Mouse (Mus musculus) ovary, postnatal 14 days (tissue): ENCODE measurements at regions not wholly inside any gene's neighbourhood (a gene's known extent, or its start where the extent isn't known, plus 50 kb on each side); places are given as distances from the start of the nearest gene placed in this dataset.

Experiments
- DNase-seq: peaks from one replicate; pipeline ENCODE4 v3.0.0; 2022; ENCODE audit warnings: low spot score

DNA sequence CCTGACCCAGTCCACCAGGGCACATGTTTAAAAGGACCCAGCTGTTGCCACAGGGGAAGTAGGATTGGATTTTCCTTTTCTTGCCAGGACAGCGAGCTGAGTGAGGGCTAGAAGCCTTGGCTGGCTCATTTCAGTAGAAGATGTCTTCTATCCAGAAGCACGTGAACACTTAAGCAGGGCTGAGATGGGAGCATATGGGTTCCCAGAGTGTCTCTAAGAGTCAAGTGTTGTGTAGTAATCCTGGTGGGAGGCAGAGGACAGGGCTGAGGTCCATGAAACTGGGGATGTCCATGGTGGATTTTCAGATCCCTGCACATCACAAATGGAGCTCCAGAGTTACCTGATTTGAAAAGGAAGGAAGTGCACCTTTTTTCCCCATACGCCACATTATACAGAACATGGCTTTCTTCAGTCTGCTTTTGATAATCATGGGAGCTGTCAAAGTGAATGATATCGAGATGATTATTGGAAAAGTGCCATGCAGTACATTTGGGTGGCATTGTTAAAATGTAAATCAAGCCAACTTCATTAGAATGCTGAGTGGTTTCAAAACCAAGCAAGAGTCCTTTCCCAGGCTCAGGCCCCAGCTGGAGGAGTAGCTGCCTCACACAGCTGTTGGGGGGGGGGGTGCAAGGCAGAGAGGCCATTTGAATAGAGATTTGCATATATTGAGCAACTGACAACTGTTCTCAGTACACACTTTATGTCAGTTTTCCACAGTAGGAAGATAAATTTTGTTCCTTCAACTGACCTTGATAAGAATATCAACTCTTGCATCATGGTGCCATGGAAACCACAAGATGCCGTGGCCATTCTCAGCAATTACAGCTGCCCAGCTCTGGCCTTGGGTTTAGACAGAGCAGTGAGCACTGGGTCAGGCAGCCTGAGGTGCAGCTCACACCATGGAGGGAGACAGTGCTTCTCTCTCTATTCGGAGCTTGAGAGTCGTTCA, 81.7 kb downstream of the Slc35b3 start:
- no peak for DNase-seq

DNA sequence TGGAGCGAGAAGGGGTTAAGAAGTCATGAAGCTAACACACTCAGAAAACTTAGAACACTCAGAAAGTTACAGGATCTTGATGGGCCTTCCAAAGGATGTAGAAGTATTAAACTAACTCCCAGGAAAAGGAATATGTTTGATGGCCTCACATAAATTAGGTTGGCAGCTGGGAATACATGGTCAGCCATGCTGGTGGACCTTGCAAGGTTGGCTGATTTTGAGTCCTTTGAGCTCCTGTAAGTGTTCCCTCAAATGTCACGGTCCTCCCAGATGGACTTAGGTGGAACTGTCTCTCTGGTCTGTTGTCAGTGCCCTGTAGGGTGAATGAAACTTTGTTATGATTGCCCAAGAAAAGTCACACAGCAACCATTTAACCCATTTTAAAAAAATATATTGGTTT, 84.8 kb downstream of the Slc35b3 start:
- DNase-seq = no peak

DNA sequence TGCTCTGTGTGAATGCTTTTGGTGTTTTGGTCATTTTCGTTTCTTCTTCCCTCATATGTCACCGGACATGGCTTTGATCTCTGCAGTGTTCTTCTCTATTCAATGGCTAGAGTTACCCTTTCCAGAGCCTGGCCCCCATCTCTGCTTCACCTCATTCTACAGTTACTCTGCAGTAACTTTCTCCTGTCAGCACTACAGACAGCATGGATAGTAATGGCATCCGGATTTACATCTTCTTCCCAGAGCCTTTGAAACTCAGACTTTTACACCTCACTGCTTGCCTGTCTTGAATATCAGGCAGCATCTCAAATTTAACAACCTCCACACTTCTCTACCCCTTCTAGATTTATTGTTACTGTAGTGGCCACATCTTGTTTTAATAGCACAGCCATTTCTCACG, 96.7 kb downstream of the Slc35b3 start:
- no peak for DNase-seq

DNA sequence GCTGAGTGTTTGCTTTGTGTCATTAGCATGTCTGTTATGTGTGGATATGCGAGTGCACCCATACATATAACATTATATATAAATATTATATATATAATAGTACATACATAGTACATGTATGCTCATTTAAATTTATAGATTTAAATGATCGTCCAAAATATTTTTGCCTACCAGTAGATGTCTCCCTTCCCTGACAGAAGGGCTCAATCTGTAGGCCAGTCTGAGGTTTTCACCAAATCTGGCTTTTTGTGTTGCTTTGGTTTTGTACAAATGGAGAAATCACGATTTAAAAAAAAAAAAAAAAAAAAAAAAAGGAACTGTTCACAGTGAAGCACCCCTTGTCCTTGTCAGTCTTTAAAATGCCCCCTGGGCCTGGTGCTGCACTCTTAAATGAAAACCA, 104.9 kb downstream of the Slc35b3 start:
- DNase-seq = no peak

DNA sequence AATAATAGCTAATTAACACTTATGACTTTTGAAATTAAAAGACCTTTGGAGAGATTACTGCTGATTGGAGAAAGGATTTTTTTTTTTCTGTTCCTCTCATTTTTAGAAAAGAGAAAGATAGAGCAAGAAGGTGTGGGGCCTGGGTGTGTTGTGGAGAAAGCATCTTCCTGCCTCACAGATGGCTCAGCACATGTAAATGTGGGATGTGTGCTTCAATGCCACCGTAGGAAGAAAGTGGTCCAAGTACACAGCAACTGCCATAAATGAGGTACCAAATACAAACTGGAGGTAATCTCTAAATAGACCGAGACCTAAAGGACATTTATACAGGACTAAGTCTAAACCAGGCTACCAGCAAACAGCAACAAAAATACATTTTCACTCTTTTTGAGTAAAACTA, 105.7 kb downstream of the Slc35b3 start:
- DNase-seq = no peak

DNA sequence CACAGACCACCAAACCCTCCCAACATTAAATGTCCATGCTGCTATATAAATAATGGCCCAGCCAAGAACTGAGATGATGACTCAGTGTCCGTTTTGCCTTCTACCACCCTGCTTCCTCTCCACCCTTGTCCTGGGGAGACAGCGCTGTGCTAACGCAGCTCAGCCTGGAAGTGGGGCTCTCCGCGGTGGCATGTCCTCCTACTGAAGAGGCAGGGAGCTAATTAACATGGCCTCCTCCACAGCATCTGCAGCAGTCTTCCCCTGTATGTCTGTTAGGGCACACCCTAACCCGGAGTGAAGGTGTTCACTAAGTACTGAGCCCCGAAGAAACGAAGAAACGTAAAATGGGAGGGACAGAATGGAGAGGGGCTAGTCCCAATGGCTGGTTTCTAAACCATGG, 107.8 kb downstream of the Slc35b3 start:
- DNase-seq = no peak

DNA sequence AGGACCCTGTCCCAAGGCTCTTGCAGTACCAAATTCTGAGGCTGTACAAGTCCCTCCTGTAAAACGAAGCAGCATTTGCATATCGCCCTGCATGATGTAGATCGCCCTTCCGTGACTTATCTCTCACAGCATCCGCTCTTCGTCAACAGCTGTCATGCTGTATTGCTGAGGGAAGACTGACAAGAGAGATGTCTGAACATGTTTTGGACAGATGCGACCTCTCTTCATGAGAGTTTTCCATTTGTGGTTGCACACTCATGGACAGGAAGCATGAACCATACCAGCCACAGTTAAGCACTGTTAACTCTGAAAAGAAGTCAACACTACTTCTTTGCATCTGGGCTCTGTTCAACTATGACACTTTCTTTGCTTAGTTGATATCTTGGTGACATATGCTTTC, 108.9 kb downstream of the Slc35b3 start:
- no peak for DNase-seq

DNA sequence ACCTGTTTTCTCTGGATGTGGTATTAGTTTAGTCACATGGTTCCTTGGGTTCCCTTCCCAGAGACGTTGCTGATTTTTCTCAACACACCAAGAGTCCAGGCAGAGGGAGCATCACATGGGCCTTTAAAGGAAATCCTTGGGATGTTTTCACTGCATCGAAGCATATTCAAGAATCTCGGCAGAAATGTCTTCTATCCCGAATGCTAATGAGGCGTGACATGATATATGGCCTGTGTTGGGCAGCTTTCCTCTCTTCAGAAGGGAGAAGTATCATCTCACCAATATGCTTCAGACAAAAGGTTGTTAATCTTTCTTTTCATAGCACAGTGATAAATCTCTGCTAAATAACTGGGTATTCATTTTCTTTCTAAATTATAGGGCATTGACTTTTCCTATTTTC, 122.4 kb downstream of the Slc35b3 start:
- no peak for DNase-seq

DNA sequence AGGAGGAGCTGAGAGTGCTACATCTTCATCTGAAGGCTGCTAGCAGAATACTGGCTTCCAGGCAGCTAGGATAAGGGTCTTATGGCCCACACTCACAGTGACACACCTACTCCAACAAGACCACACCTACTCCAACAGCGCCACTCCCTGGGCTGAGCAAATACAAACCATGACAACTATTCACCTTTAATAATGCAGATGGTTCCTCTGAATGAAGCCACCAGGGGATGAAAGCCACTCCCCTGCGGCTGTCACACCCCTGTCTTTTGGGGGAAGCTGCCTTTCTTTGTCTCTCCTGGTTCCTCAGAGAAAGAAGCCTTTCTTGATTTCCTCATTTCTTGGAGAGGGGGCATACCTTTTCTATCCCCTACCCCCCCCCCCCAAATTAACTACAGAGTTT, 135.0 kb downstream of the Slc35b3 start:
- no peak for DNase-seq

DNA sequence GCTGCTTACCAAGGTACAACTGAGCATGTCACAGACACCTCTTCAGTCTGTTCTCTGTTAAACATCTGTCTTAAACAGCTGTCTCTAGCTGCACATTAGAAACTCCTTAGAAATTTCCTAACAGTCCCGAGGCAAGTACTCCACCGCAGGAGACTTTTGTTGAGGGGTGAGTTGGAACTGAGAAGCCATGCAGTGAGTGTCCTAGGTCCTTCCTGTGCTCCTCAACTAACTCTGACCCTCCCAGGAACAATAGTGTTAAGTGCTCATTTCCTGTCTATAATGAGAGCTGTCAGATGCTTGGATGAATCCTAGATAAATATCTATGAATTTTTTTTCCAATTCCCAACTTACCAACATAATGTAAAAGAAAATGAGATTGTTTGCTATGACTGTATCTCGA, 141.1 kb downstream of the Slc35b3 start:
- DNase-seq = no peak

DNA sequence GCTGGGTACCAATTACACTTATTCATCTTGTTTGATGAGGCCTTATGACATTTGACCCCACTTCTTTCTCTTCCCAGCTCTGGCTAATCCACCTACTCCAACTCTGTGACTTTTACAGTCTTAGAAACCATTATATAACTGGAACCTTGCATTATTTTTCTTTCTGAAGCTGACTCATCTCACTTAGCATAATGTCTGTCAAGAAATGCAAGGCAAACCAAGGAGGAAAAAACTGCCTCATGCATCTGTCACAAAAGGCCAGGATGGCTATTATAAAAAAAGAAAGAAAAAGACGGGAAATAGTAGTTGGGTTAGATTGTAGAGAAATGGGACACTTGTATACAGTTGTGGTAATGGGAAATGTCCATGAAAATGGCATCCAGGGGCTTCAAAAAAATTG, 141.9 kb downstream of the Slc35b3 start:
- DNase-seq = no peak

DNA sequence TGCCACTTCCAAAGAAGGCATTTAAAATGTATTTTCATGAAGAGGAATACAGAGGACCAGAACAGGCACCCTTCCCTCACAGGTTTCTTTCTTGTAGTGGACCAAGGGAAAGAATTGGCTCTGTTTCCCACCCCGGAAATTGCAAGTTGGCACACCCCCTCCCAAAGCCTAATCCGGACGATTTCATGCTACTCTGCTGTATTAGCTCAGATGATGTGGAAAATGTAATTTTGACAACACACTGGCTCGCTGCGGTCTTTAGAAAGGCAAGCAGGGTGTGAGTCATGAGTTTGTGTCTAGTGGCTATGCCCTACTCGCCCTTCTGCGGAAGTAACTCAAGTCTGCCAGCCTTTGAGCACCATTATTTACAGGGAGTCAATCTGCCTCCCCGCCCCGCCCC, 144.4 kb downstream of the Slc35b3 start:
- DNase-seq = no peak

DNA sequence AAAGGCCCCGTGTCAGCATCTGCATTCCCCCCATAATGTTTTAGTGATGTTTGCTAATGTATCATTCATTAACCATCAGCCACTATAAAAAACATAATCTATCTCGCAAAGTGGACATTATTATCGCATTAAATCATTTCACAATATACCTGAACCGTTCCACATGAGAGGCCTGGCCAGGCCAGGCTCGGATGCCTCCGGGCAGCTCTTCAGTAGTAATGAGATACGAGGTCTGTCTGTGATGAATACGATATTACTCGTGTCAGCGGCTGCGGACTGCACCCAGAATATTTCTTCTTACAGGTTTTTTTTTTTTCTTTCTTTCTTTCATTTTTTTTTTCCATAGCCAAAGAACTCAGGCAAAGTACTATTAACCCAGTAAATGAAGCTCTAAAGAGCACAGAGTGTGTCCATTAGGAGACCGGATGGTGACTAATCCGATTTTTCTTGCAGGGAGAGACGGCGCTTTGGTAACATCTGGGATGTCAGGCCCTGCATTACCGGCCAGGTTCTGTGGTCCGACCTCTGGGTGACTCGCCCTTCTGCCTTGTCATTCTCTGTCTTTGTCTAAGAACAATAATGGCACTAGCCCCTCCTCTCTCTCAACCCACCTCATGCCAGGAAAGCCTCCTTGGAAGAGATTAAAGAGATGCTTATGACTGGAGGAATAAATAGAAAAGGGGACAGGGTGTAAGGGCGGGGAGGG, 145.5 kb downstream of the Slc35b3 start:
- DNase-seq = no peak

DNA sequence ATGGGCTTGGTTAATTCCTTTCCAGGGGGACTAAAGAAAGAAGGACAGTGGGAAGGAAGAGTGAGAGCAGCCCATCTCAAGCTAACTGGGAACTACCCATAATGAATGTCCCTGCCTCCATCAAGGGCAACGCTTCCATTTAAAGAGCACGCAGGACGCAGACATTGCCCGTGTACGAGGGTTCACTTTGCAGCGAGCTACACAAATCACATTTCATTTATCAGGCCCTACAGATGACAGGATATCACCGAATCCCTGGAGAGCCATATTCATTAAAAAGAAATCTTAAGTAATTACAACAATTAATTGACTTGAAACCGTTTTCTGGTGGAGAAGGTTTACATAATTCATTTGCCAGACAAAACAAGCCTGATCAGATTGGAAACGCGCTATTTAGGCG, 139.7 kb upstream of the Eef1e1 start:
- DNase-seq = no peak

DNA sequence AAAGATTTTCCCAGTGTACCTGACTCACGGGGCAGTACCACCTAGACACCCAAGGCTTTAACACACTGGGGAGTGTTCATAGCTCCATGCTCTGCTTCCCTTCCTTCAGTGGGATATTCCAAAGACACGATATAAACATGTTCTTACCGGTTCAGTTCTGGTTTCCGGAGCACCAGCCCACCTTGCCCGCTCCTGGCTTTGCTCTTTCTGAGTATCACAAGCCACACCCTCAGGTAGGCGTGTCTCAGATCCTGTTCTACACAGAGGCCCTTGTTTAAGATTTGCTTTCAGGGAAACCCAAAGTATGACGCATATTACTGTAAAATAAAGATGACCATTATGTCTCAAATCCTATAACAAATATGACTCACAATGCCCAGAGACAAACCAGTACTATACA, 134.6 kb upstream of the Eef1e1 start:
- no peak for DNase-seq

DNA sequence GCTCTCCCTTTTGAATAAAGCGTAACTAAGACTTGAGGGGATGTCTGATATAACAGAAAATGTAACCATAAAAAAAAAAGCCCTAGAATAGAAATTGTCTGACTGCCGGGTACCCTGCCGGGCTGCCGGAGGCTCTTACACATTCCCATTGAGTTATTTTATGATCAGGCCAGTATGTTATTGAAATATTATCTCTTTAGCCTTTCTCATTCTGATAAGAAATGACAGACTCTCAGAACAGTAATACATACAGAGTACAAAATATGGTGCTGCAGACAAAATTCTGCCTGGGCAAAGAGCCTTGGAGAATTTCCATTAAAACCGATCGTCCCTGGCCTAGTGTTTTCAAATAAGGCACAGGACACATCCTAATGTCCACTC, 121.8 kb upstream of the Eef1e1 start:
- no peak for DNase-seq

DNA sequence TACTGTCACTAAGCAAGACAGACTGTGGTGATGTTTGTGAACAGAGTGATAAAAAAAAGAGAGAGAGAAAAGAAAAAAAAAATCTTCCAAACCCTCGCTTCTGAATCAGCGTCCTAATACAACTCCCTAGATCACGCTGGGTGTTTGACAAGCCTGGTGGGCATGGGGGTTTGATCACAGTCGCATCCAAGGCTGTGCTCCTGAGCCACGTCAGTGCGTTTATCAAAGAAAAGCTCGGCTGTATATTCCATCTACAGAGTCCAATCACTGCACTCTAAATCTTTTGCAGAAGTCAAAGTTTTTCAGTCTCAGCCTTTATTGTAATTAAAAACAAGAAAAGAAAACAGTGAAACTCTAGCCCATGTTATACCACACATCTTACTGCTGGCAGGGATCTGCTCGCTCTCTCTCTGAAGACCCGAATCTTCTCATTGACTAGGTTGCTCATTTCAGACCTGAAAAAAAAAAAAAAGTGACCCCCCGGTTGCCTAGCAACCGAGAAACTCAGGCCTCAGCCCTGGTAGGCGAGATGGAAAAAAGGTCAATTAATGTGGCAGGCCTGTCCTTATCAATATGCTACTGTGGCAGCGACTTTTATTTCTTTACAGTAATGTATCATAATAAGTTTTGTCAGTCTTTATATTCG, 121.2 kb upstream of the Eef1e1 start:
- no peak for DNase-seq

DNA sequence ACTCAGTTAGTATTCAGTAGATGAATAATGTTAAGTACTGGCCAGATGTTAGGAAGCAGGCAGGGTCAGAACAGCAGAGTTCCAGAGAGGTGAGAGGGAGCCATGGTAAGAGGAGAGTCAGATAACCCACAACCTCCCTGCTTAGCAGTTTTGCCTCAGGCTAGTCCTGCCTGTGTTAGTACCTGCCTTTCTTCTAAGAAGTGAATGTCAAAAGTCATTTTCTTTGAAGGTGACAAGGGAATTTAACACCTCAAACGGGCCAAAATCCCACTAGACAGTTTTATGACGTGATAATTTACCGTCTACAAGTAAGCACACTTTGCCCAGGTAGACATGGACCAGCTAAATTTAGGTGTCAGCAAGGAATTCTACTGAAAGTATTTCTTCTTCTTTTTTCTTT, 117.7 kb upstream of the Eef1e1 start:
- DNase-seq = no peak

DNA sequence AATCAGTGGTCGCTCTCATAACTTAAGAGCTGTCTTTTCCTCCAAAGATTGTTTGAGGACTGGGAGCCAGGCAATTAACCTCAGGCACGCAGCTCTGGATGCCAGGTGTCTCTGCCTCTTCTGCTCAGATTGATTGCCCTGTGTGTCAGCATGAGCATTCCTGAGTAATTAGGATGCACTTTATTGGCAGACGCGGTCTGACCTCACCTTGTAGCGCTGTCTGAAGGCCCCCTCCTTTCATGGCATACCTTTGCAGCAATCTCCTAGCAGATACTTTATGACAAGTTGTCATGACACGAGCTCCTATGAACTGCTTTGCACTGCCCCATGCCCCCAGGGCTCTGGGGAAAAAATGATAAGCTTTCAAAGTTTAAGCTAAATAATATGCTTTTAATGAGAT, 114.1 kb upstream of the Eef1e1 start:
- no peak for DNase-seq

DNA sequence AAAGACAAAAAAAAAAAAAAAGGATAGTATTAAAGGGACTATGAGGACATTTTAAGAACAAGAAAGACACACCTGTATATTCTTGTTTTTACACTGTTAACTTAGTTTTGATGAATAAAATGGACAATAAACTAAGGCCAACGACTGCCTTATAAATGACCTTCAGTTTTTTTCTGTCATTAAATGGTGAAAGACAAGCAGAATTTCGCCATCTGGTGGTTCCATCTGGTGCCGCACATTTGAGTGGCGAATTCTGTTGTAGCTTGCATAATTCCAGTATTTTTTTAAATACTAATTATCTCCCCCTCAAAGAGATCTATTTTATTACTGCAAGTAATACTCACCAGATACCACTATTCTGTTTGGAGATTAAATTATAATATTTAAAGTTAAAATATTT, 107.3 kb upstream of the Eef1e1 start:
- peak; percentile 17 for DNase-seq

DNA sequence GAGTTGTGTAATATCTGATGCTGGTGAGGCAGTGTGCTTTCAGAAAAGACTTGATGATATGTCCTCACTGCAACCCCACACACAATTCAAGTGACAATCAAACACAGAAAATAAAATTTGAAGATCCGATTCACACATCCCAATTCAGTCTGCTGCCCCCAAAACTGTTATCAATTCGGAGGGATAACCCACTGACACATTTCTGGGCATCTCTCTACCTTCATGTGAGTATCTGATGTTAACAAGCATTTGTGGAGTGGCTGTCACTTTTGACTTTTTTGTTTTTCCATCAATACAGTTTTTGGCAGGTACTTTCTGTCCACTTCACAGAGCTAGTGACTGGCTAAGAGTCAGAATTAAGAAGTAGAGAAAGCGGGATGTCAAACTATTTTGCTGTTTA, 101.4 kb upstream of the Eef1e1 start:
- no peak for DNase-seq

DNA sequence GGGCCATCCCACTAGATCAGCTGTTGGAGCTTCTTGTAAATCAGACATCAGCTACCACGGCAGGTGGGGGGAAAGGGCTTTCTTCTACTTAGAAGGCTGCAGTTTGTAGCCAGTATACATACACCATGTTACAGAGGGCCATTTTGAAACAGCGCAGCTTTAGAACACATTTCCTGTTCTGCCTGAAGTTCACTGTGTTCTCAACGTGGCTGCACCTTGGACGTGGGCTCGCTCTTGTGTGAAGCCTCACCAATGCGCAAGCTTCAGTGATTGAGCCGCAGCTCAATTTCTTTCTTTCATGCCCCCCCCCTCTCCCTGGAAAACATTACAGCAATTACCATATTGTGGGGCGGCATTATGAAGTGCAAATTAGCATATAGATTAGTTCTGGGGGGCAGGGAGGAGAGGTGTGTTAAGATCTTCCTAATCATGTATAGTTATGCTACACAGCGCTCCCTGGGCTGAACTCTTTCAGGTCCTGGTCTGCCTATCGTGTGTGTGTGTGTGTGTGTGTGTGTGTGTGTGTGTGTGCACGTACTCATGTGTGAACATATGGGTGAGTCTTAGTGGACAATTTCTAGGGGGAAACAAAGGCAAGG, 97.9 kb upstream of the Eef1e1 start:
- DNase-seq = no peak

DNA sequence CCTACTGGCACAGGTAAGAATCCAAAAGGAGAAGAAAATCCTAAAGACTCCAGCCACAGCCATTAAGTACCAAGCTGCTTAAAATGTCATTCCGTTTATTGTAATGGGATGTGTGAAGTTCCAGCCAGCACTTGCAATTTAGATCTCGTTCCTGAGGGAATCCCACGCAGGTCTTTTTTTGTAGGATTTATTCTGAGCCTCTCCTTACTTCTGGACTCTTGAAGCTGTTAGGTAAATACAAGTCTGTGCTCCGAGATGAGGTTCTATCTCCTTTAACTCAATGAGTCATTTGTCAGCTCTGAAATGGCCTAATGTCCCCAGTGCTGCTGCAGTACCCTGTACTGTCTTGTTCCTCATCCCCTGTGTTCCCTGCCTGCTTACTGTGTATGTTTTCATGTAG, 94.9 kb upstream of the Eef1e1 start:
- no peak for DNase-seq
